Mouse (Mus musculus) spleen, postnatal 14 days (tissue): ENCODE results near the gene Clstn2.

Source experiments
- DNase-seq, 2 experiments: peaks; one replicate each; pipeline ENCODE4 v3.0.0; 2021 to 2022; ENCODE audit warnings: low spot score in 2 of 2

Clstn2 gene

GRCm38 (mm10) chr9:97950378-97951006 is 82.5 kb downstream of the Clstn2 start:
- DNase-seq, result no peak

GRCm38 (mm10) chr9:97919326-97919725 is 113.7 kb downstream of the Clstn2 start:
- DNase-seq, result no peak

- no peak for DNase-seq
Observed at GRCm38 (mm10) chr9:97891415-97891814, 141.6 kb downstream of the Clstn2 start.

- no peak for DNase-seq
Observed at GRCm38 (mm10) chr9:97883336-97883735, 149.6 kb downstream of the Clstn2 start.

GRCm38 (mm10) chr9:97867013-97867700 is 165.8 kb downstream of the Clstn2 start:
- no peak for DNase-seq

- no peak for DNase-seq
Observed at GRCm38 (mm10) chr9:97852859-97853258, 180.1 kb downstream of the Clstn2 start.

- no peak for DNase-seq
Observed at GRCm38 (mm10) chr9:97847873-97848838, 184.8 kb downstream of the Clstn2 start.

GRCm38 (mm10) chr9:97842054-97842453 is 190.9 kb downstream of the Clstn2 start:
- DNase-seq, result no peak

- DNase-seq, result no peak
Observed at GRCm38 (mm10) chr9:97831216-97831615, 201.8 kb downstream of the Clstn2 start.

- no peak for DNase-seq
Observed at GRCm38 (mm10) chr9:97829919-97830318, 203.1 kb downstream of the Clstn2 start.

GRCm38 (mm10) chr9:97827689-97828088 is 205.3 kb downstream of the Clstn2 start:
- DNase-seq, result no peak

- no peak for DNase-seq
Observed at GRCm38 (mm10) chr9:97826077-97826947, 206.7 kb downstream of the Clstn2 start.

GRCm38 (mm10) chr9:97817116-97817515 is 215.9 kb downstream of the Clstn2 start:
- no peak for DNase-seq

- DNase-seq, result no peak
Observed at GRCm38 (mm10) chr9:97816143-97816805, 216.7 kb downstream of the Clstn2 start.

- DNase-seq, result no peak
Observed at GRCm38 (mm10) chr9:97813157-97813556, 219.8 kb downstream of the Clstn2 start.

GRCm38 (mm10) chr9:97807031-97807430 is 225.9 kb downstream of the Clstn2 start:
- DNase-seq, result no peak

GRCm38 (mm10) chr9:97793661-97794060 is 239.3 kb downstream of the Clstn2 start:
- no peak for DNase-seq

- no peak for DNase-seq
Observed at GRCm38 (mm10) chr9:97788151-97788670, 244.8 kb downstream of the Clstn2 start.

- DNase-seq, result no peak
Observed at GRCm38 (mm10) chr9:97780032-97780616, 252.9 kb downstream of the Clstn2 start.

GRCm38 (mm10) chr9:97775770-97776169 is 257.2 kb downstream of the Clstn2 start:
- no peak for DNase-seq
